9 mouse cellular contexts compared by ENCODE assay signal in genomic region chr11:31839084-31839460, GRCm38 (mm10). TPM values are rescaled to one million over a fixed set of nuclear protein-coding genes. Genes with fewer than 3 reads are reported as not detected.
DNase-seq lines count a peak whose midpoint lies in the region; ATAC-seq and TF ChIP-seq lines count a peak whose summit lies in the region.
"Had no signal": no experiment of that assay in that cellular context is flagged by ENCODE, and none has a peak within 500 bp of the region (broad histone marks: within the 10 kb centered on the region; RNA-seq: fewer than 3 reads in every experiment).

No protein-coding gene starts in this region.

- no peaks in the 10 kb centered on the region for H3K9me3 ChIP-seq in forebrain, embryonic 12.5 days
- no peaks in the 10 kb centered on the region for H3K9me3 ChIP-seq in forebrain, embryonic 11.5 days (ENCODE audit: control insufficient read depth, low read length)
- no peaks in the 10 kb centered on the region for H3K9me3 ChIP-seq in neural tube, embryonic 12.5 days
- no peaks in the 10 kb centered on the region for H3K9me3 ChIP-seq in hindbrain, postnatal 0 days (ENCODE audit: low read length)
- H3K9me3 ChIP-seq: limb, embryonic 13.5 days had no signal

- peak overlapping the region; percentile 13; the same call in 1 of the 2 replicates for H3K27ac ChIP-seq in forebrain, embryonic 12.5 days
- no peak overlapping the region for H3K27ac ChIP-seq in forebrain, embryonic 11.5 days (ENCODE audit: low read depth, low read length)
- H3K27ac ChIP-seq in neural tube, embryonic 12.5 days = no peak overlapping the region
- H3K27ac ChIP-seq in hindbrain, postnatal 0 days = peak overlapping the region; percentile 72
- H3K27ac ChIP-seq in thymus, adult 2 months (ENCODE audit: control insufficient read depth, insufficient read depth, low read length) = no peak overlapping the region
- H3K27ac ChIP-seq: limb, embryonic 13.5 days had no signal

- H3K4me3 ChIP-seq in forebrain, embryonic 12.5 days (replicated peaks) = no peak overlapping the region
- no peak overlapping the region for H3K4me3 ChIP-seq in forebrain, embryonic 11.5 days (ENCODE audit: low read depth, low read length)
- no peak overlapping the region for H3K4me3 ChIP-seq in neural tube, embryonic 12.5 days
- H3K4me3 ChIP-seq in hindbrain, postnatal 0 days (ENCODE audit: low read length) = no peak overlapping the region
- no peak overlapping the region for H3K4me3 ChIP-seq in thymus, adult 2 months (ENCODE audit: control insufficient read depth, insufficient read depth, low read length)
- H3K4me3 ChIP-seq: limb, embryonic 13.5 days had no signal

- H3K4me2 ChIP-seq in forebrain, embryonic 12.5 days = no peak overlapping the region
- H3K4me2 ChIP-seq in forebrain, embryonic 11.5 days (ENCODE audit: low read depth, low read length, severe bottlenecking) = no peak overlapping the region
- H3K4me2 ChIP-seq in neural tube, embryonic 12.5 days (replicated peaks) = no peak overlapping the region
- 0 out of 2 replicates have a peak overlapping the region, but pooled peaks have one; percentile 10 for H3K4me2 ChIP-seq in hindbrain, postnatal 0 days (ENCODE audit: low read depth, low read length)
- H3K4me2 ChIP-seq: limb, embryonic 13.5 days had no signal

- H3K9ac ChIP-seq in forebrain, embryonic 12.5 days = no peak overlapping the region
- H3K9ac ChIP-seq in forebrain, embryonic 11.5 days (ENCODE audit: low read length) = no peak overlapping the region
- 0 out of 2 replicates have a peak overlapping the region, but pooled peaks have one; percentile 9 for H3K9ac ChIP-seq in neural tube, embryonic 12.5 days
- H3K9ac ChIP-seq in hindbrain, postnatal 0 days (replicated peaks; ENCODE audit: low read length) = no peak overlapping the region
- H3K9ac ChIP-seq: limb, embryonic 13.5 days had no signal

- DNase-seq in forebrain, embryonic 11.5 days (ENCODE audit: low spot score) = no peak
- no peak for DNase-seq in neural tube, embryonic 10.5 days (ENCODE audit: extremely low spot score, low spot score)
- DNase-seq in hindbrain, postnatal 0 days (ENCODE audit: low spot score) = no peak
- DNase-seq in thymus, adult 2 months = no peak
- DNase-seq in cerebellum, postnatal 14 days = no peak

- H3K36me3 ChIP-seq in forebrain, embryonic 12.5 days (replicated peaks) = no peaks in the 10 kb centered on the region
- H3K36me3 ChIP-seq in forebrain, embryonic 11.5 days (ENCODE audit: control insufficient read depth, insufficient read depth, low read length) = no peaks in the 10 kb centered on the region
- no peaks in the 10 kb centered on the region for H3K36me3 ChIP-seq in neural tube, embryonic 12.5 days
- no peaks in the 10 kb centered on the region for H3K36me3 ChIP-seq in hindbrain, postnatal 0 days (ENCODE audit: insufficient read depth, low read length)
- no peaks in the 10 kb centered on the region for H3K36me3 ChIP-seq in thymus, adult 2 months (ENCODE audit: control insufficient read depth, insufficient read depth, low read length)
- H3K36me3 ChIP-seq: limb, embryonic 13.5 days had no signal

- whole genome bisulfite sequencing in forebrain, embryonic 12.5 days = 46% methylated on average over 6 of the region's 6 CpGs
- 52% methylated on average over 6 of the region's 6 CpGs for WGBS in forebrain, embryonic 11.5 days
- WGBS in neural tube, embryonic 12.5 days = 49% methylated on average over 6 of the region's 6 CpGs
- 12% methylated on average over 6 of the region's 6 CpGs for WGBS in hindbrain, postnatal 0 days
- 93% methylated on average over 6 of the region's 6 CpGs for WGBS in thymus, adult 2 months

- no peak; the same call in 1 of the 2 replicates for ATAC-seq in forebrain, embryonic 12.5 days (ENCODE audit: low FRiP score)
- ATAC-seq in forebrain, embryonic 11.5 days (replicated peaks; ENCODE audit: low FRiP score) = no peak
- ATAC-seq in neural tube, embryonic 12.5 days (ENCODE audit: low FRiP score, low read depth) = peak; percentile 55; the same call in 1 of the 2 replicates
- peak; percentile 8; the same call in 1 of the 2 replicates for ATAC-seq in hindbrain, postnatal 0 days
- ATAC-seq in erythroid progenitor cell, adult 5-6 weeks (replicated peaks; ENCODE audit: low FRiP score, poor library complexity, severe bottlenecking) = no peak

- no peak for TF ChIP-seq POLR2A in thymus, adult 2 months (IDR thresholded peaks at IDR 0.05; ENCODE audit: control insufficient read depth, extremely low read depth, insufficient read depth, low read length, poor library complexity)

- TF ChIP-seq CTCF in hindbrain, postnatal 0 days (IDR thresholded peaks at IDR 0.05; ENCODE audit: low read depth) = no peak
- TF ChIP-seq CTCF in thymus, adult 2 months (IDR thresholded peaks at IDR 0.05; ENCODE audit: borderline replicate concordance, control insufficient read depth, extremely low read depth, insufficient read depth, low read length, poor library complexity) = no peak

- H3K4me1 ChIP-seq in forebrain, embryonic 12.5 days = peaks cover 16% of the 10 kb centered on the region
- no peaks in the 10 kb centered on the region for H3K4me1 ChIP-seq in forebrain, embryonic 11.5 days (replicated peaks; ENCODE audit: control insufficient read depth, insufficient read depth, low read length)
- peaks cover 13% of the 10 kb centered on the region for H3K4me1 ChIP-seq in neural tube, embryonic 12.5 days
- H3K4me1 ChIP-seq in hindbrain, postnatal 0 days (ENCODE audit: insufficient read depth, low read length) = peaks cover 19% of the 10 kb centered on the region
- H3K4me1 ChIP-seq in thymus, adult 2 months (replicated peaks; ENCODE audit: control insufficient read depth, insufficient read depth, low read length) = peaks cover 12% of the 10 kb centered on the region

- no peaks in the 10 kb centered on the region for H3K27me3 ChIP-seq in forebrain, embryonic 12.5 days
- no peaks in the 10 kb centered on the region for H3K27me3 ChIP-seq in forebrain, embryonic 11.5 days (ENCODE audit: control insufficient read depth, insufficient read depth, low read length)
- H3K27me3 ChIP-seq in neural tube, embryonic 12.5 days (replicated peaks) = no peaks in the 10 kb centered on the region
- no peaks in the 10 kb centered on the region for H3K27me3 ChIP-seq in hindbrain, postnatal 0 days (ENCODE audit: insufficient read depth, low read length)
- H3K27me3 ChIP-seq in thymus, adult 2 months (ENCODE audit: control insufficient read depth, insufficient read depth, low read length) = no peaks in the 10 kb centered on the region
- H3K27me3 ChIP-seq: limb, embryonic 13.5 days had no signal

RNA-seq across cellular contexts. Expression of gene Cpeb4, which starts 32.9 kb away (rescaled TPM):
- polyA plus RNA-seq in forebrain, embryonic 12.5 days (2016; fragmentation: Nextera tagmentation; extraction: Ambion mirVana) = 11.7 and 14.0 TPM in 2 replicates
- polyA plus RNA-seq in forebrain, embryonic 11.5 days (2014; fragmentation: Nextera tagmentation; extraction: Ambion mirVana) = 8.7 and 10.2 TPM in 2 replicates
- 14.4 and 18.4 TPM in 2 replicates for polyA plus RNA-seq in neural tube, embryonic 12.5 days (2016; fragmentation: Nextera tagmentation; extraction: Ambion mirVana)
- total RNA-seq in hindbrain, postnatal 0 days (2014; rRNA removed) = 75.7 and 75.8 TPM in 2 replicates
- polyA plus RNA-seq in hindbrain, postnatal 0 days (2015; fragmentation: Nextera tagmentation; extraction: Ambion mirVana) = 15.3 and 15.8 TPM in 2 replicates
- 413 and 439 TPM in 2 replicates for total RNA-seq in erythroid progenitor cell, adult 5-6 weeks (2015; ENCODE audit: low replicate concordance)
- 229 and 303 TPM in 2 replicates for total RNA-seq in erythroid progenitor cell, adult 5-6 weeks (2017; ENCODE audit: low replicate concordance)
- 12.0 and 13.0 TPM in 2 replicates for polyA plus RNA-seq in thymus, adult 2 months (2012; rRNA removed)

Comparison
In these comparisons a context has a peak if more than half of its experiments do, and no peak if none do; other contexts are left out.
1. H3K27ac ChIP-seq: peak in forebrain, embryonic 12.5 days (single experiment) and hindbrain, postnatal 0 days (single experiment); none in forebrain, embryonic 11.5 days (single experiment), neural tube, embryonic 12.5 days (single experiment) and thymus, adult 2 months (single experiment).
2. ATAC-seq: peak in neural tube, embryonic 12.5 days (single experiment) and hindbrain, postnatal 0 days (single experiment); none in forebrain, embryonic 12.5 days (single experiment), forebrain, embryonic 11.5 days (single experiment) and erythroid progenitor cell, adult 5-6 weeks (single experiment).